Mouse (Mus musculus): Measurements from ENCODE around the gene Txlng. TPM values are rescaled to one million over a fixed set of nuclear protein-coding genes. Genes with fewer than 3 reads are reported as not detected.
"Not testable (repeated sequence)": the region's sequence is repeated elsewhere in the genome, so short reads cannot be mapped to it uniquely, and the experiment has no call there.

Txlng gene
- 10 to 100 TPM; 22.6 to 52.6 (median 32.9) TPM for total RNA-seq (2018; cell fraction: chromatin; rRNA removed)
- total RNA-seq (2018; cell fraction: cytosol; rRNA removed) = 1 to 10 TPM; 2.6 to 6.9 (median 5.5) TPM
- 10 to 100 TPM; 11.1 to 36.2 (median 20.2) TPM for total RNA-seq (2018; cell fraction: nucleus; rRNA removed)
- polyA plus RNA-seq (2018) = 4.8 to 6.2 TPM (median 5.8 TPM) in 3 replicates

DNA sequence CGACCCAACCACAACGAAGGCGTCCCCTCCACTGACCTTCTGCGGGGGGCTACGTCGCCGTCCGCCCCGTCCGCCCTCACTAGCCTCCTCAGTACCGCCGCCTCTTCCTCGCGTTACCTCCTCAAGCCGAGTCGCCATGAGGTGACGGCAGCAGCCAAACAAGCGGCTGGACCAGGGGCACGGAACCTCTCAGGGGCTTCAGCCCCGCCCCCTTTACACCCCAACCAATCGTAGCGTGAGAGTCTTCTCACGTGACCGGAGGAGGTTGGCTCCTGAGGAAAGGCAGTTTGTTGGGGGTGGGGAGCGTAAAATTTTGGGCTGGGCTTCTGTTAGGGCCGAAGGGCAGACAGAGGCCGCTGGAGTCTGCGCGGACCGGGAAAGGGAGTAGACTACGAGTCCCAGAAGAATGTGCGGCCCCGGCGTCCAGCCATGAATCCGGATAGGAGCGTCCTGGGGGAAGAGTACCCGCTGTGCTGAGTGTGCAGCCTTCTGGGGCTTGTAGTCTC, at the start of gene Txlng:
Gene Txlng, minus strand, starts transcription at position 252 of the 506 bp plus-strand sequence.
- Histone ChIP-seq H3K36me3 (ENCODE audit: inconsistent target) (no peaks in the 10 kb centered on the region), H3K79me2 (ENCODE audit: inconsistent target) (peaks cover 21% of the 10 kb centered on the region; the same call in 1 of the 2 replicates), H3K27ac (peak within 1 kb of the TSS; percentile 34; the same call in 1 of the 2 replicates), H3K4me3 (ENCODE audit: inconsistent target) (peak within 1 kb of the TSS; percentile 64)
- 18% methylated on average over 37 of the region's 37 CpGs for WGBS (ENCODE audit: missing documents)

DNA sequence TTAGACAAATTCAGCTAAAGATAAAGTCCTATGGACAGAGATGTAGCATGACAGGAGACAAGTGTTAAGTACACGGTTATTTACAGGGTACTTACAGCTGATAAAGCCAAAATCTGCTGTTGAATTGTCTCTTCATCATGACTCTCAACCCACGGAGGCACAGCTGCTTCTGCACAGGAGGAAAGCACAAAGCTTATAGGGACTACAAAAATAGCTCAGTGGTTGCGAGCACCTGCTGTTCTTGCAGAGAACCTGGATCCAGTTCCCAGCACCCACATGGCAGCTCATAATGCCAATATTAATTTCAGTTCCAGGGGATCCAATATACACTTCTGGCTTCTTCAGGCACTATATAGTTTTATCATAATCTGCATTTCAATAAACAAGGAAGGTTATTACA, 49.0 kb upstream of the Txlng start:
- Histone ChIP-seq H3K79me2 (ENCODE audit: inconsistent target) (peaks cover 3% of the 10 kb centered on the region; the same call in 1 of the 2 replicates), H3K4me3 (ENCODE audit: inconsistent target) (no peak overlapping the region), H3K27ac (no peak overlapping the region), H3K36me3 (ENCODE audit: inconsistent target) (no peaks in the 10 kb centered on the region)
- 77% methylated on average over 3 of the region's 3 CpGs for whole genome bisulfite sequencing (ENCODE audit: missing documents)

DNA sequence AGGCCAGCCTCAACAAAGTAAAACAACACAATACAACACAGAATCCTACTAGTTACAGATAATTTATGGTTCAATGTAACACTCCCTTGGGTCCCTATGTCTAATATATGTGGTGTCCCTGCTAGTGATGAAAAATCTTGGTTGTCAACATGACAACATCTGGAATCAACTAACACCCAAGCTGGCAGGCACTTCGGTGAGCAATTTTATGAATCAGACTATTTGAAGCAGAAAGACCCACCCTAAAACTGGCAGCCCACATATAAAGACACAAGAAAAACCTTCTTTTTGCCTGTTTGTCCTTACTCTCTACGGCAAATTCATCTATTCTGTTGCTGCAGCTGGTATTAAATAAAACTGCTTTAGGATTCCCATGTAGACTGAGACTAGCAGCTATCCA, 44.5 kb upstream of the Txlng start:
- no peaks in the 10 kb centered on the region for H3K79me2 ChIP-seq (ENCODE audit: inconsistent target)
- no peak overlapping the region for H3K27ac ChIP-seq
- no peaks in the 10 kb centered on the region for H3K36me3 ChIP-seq (ENCODE audit: inconsistent target)
- no peak overlapping the region for H3K4me3 ChIP-seq (ENCODE audit: inconsistent target)
- 94% methylated on average over 2 of the region's 2 CpGs for WGBS (ENCODE audit: missing documents)

DNA sequence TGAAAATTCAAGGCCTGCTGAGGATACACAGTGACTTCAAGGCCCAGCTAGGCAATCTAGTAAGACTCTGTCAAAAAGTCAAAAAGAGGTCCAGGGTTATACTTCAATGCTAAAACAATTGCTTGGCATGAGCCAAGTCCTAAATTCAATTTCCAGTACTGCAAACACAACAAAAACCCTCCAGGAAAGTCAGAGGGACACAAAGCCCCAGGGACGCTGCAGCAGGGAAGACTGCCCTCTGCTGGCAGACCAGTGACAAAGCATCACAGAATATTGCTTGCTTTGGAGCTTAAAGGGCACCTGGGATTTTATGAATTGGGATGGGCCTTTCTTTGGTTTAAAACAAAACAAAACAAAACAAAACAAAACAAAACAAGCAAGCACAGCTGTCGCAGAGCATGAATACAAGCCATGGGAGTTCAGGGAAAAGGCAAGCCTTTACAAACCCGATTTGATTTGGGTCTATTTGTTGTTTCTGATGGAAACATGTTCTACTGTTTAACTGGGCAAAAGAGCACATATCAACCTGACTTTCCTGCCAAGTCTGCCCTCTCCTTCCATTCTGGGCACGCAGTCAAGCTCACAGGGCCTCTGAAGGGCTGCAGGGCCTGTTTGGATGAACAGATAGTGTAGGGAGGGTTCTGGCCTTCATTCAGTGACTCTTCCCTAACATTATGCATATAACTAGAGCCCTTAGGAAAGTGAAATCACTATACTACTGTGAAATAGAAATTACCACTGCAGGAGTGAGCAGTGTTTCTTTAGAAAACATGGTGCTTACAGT, 42.7 kb upstream of the Txlng start:
- H3K36me3 ChIP-seq (ENCODE audit: inconsistent target) = no peaks in the 10 kb centered on the region
- no peak overlapping the region for H3K27ac ChIP-seq
- no peaks in the 10 kb centered on the region for H3K79me2 ChIP-seq (ENCODE audit: inconsistent target)
- WGBS (ENCODE audit: missing documents) = 64% methylated on average over 4 of the region's 4 CpGs
- H3K4me3 ChIP-seq (ENCODE audit: inconsistent target) = no peak overlapping the region

DNA sequence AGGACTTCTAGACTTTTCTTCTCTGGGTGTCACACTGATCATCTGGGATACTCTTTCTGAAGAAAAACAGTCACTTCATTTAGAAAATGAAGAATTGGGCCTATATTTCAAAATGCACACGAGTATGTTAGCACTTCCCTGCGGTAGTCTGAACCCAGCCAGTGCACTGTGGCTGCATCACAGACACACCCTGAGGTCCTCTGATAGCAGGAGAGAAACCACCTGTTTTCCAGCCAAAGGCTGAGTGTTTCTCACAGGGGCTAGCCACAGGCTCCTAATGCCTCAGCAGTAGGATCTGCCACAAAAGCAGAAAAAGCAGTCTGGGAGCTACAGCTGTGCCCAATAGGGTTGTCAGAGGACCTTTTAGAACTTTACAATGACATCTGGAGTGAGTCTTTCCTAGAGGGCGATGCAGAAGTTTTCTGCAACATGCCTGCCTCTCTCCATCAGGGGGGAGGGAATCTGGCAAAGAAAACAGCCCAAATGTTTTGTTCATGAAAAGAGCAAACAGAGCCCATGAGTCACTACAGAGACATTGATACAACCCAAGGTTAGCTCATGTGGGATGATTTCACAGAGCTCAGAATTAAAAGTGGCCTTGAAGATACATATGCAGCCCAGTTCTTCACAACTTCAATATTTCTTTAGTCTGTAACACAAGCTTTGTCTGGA, 39.2 kb upstream of the Txlng start:
- Histone ChIP-seq H3K4me3 (ENCODE audit: inconsistent target) (no peak overlapping the region), H3K36me3 (ENCODE audit: inconsistent target) (0 out of 2 replicates have a peak, but pooled peaks cover under 1% of the 10 kb centered on the region), H3K79me2 (ENCODE audit: inconsistent target) (no peaks in the 10 kb centered on the region), H3K27ac (no peak overlapping the region)
- 91% methylated on average over 3 of the region's 3 CpGs for WGBS (ENCODE audit: missing documents)

DNA sequence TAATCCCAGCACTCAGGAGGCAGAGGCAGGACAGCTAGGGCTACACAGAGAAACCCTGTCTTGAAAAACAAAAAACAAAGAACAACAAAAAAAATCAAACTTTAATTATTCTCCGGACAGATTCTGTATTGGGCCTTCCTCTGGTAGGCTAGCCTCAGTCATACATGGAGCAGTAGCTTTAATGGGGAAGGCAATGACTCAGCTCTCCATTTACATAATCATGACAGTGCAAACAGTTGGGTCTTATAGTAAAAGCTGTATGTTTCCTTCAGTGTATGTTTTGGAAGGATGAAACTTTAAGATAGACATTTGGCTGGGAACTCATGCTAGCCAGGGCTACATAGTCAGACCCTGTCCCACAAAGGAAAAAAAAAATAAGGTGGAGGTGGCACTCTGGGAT, 19.4 kb upstream of the Txlng start:
- WGBS (ENCODE audit: missing documents) = 50% methylated on average over 1 of the region's 1 CpGs

DNA sequence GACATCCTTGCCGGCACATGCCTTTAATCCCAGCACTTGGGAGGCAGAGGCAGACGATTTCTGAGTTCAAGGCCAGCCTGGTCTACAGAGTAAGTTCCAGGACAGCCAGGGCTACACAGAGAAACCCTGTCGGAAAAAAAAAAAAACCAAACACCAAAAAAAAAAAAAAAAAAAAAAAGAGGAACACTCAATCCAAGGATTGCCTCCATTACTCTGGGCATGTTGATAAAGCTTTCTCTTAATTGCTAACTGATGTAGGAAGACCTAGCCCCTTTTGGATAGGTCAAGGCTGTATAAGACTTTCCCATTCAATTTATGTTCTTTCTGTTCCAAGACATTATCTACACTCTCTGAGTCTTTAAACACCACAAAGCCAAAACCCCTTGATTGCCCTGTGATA, 16.3 kb upstream of the Txlng start:
- WGBS (ENCODE audit: missing documents) = no CpG with 5 or more reads among the region's 3 CpGs
- H3K36me3 ChIP-seq (ENCODE audit: inconsistent target) = no peaks in the 10 kb centered on the region
- H3K4me3 ChIP-seq (ENCODE audit: inconsistent target) = no peak overlapping the region
- H3K27ac ChIP-seq = no peak overlapping the region
- H3K79me2 ChIP-seq (ENCODE audit: inconsistent target) = no peaks in the 10 kb centered on the region

More for the DNA sequence above, 19.4 kb upstream of the Txlng start:
- no peaks in the 10 kb centered on the region for H3K79me2 ChIP-seq (ENCODE audit: inconsistent target)
- no peak overlapping the region for H3K27ac ChIP-seq
- H3K36me3 ChIP-seq (ENCODE audit: inconsistent target) = no peaks in the 10 kb centered on the region
- no peak overlapping the region for H3K4me3 ChIP-seq (ENCODE audit: inconsistent target)

DNA sequence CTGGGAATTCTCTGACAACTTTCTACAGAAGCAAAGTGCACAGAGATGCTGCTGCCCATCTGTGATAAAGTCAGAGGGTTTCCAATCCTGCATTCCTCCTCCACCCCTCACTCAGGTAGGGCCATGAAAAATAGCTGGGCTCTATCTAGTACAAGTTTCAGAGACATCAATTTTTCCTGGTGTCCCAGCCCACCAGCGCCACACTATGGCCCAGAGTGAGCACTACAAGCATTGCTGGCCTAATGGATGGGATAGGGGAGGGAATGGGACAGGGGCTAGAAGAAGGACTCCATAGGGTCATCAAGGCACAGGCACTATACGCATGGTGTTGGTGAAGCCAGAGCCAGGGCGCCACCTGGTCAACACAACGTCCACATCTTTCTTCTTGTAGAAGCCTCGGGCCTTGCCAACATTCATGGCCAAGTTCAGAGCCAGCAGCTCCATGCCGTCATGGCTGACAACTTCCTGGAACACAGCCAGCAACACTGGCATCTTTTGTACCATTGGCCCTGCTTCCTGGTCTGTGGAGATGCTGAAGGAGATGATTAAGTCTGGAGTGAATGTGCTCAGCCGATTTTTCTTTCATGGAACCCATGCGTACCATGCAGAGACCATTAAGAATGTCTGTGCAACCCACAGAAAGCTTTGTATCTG, 15.3 kb upstream of the Txlng start:
- H3K36me3 ChIP-seq (ENCODE audit: inconsistent target) = no peaks in the 10 kb centered on the region
- H3K4me3 ChIP-seq (ENCODE audit: inconsistent target) = no peak overlapping the region
- 93% methylated on average over 7 of the region's 8 CpGs for WGBS (ENCODE audit: missing documents)

DNA sequence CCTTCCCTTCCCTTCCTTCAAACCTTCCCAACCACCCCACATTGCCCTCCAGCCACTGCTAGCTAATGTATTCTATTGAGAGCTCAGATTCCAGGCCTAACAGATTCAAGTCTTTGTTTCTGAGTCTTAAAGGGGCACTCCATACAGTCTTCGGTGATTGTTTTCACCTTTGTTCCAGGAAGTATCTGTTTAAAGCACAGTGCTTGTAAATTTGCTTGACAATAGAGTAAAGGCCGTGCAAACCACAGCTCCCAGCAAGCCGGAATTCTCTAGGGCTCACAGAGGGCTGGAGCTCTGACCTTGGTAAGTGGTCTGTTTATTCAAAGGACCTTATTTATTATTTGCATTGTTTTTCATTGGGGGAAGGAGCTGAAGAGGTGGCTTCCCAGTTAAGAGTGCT, 2.8 kb upstream of the Txlng start:
- no peak overlapping the region for H3K27ac ChIP-seq
- no peaks in the 10 kb centered on the region for H3K36me3 ChIP-seq (ENCODE audit: inconsistent target)
- WGBS (ENCODE audit: missing documents) = 88% methylated on average over 3 of the region's 3 CpGs
- no peak overlapping the region for H3K4me3 ChIP-seq (ENCODE audit: inconsistent target)
- no peaks in the 10 kb centered on the region; the same call in 1 of the 2 replicates for H3K79me2 ChIP-seq (ENCODE audit: inconsistent target)

More for the DNA sequence above, 15.3 kb upstream of the Txlng start:
- H3K27ac ChIP-seq = no peak overlapping the region
- no peaks in the 10 kb centered on the region for H3K79me2 ChIP-seq (ENCODE audit: inconsistent target)

DNA sequence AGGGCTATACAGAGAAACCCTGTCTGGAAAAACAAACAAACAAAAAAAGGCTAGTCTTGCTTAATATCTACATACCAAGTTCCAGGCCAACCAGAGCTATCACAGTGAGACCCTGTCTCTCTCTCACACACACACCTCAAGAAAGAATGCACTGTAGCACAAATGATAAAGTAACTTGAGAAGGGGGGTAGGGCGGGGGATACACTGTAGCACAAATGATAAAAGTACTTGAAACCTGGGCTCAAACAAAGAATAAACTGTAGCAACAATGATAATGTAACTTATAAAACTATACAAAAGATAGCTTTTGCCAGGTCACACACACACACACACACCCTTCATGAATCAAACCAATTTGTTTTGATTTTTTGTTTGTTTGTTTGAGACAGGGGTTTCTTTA, 2.3 kb upstream of the Txlng start:
- Histone ChIP-seq H3K36me3 (ENCODE audit: inconsistent target) (no peaks in the 10 kb centered on the region), H3K4me3 (ENCODE audit: inconsistent target) (no peak overlapping the region), H3K27ac (no peak overlapping the region), H3K79me2 (ENCODE audit: inconsistent target) (peaks cover 5% of the 10 kb centered on the region; the same call in 1 of the 2 replicates)
- WGBS (ENCODE audit: missing documents) = 90% methylated on average over 1 of the region's 1 CpGs

DNA sequence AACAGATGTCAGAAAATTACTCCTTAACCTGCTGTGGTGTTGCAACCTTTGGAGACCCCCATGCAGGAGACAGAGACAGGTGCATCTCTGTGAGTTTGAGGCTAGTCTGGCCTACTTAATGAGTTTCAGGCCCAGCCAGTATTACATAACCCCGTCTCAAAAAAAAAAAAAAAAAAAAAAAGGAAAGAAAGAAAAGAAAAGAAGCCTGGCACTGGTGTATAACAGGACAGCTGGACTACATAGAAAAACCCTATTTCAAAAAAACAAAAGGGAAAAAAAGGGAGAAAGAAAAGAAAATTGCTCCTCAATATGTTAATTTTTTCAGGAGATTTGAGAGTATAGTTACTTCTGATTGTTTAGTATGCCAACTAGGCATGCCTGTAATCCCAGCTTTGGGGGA, 1.8 kb upstream of the Txlng start:
- no peak overlapping the region for H3K4me3 ChIP-seq (ENCODE audit: inconsistent target)
- no CpG with 5 or more reads among the region's 1 CpGs for WGBS (ENCODE audit: missing documents)
- no peaks in the 10 kb centered on the region for H3K36me3 ChIP-seq (ENCODE audit: inconsistent target)
- H3K27ac ChIP-seq = no peak overlapping the region
- H3K79me2 ChIP-seq (ENCODE audit: inconsistent target) = peaks cover 10% of the 10 kb centered on the region; the same call in 1 of the 2 replicates

DNA sequence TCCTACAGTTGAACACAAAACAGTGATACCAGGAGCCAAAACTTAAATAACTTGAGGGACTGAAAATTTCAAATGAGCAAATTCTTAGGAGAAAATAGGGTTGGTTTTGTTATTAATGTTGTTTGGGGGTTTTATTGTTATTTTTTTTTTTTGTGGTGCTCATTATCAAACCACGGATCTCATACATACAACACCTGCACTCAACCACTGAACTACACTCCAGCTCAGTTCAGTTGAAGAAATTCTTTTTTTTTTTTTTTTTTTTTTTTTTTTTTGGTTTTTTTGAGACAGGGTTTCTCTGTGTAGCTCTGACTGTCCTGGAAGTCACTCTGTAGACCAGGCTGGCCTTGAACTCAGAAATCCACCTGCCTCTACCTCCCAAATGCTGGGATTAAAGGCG, 1.1 kb upstream of the Txlng start:
- H3K36me3 ChIP-seq (ENCODE audit: inconsistent target); H3K27ac ChIP-seq; H3K4me3 ChIP-seq (ENCODE audit: inconsistent target): not testable (repeated sequence)
- H3K79me2 ChIP-seq (ENCODE audit: inconsistent target) = peaks cover 17% of the 10 kb centered on the region; the same call in 1 of the 2 replicates
- 75% methylated on average over 1 of the region's 2 CpGs for WGBS (ENCODE audit: missing documents)

DNA sequence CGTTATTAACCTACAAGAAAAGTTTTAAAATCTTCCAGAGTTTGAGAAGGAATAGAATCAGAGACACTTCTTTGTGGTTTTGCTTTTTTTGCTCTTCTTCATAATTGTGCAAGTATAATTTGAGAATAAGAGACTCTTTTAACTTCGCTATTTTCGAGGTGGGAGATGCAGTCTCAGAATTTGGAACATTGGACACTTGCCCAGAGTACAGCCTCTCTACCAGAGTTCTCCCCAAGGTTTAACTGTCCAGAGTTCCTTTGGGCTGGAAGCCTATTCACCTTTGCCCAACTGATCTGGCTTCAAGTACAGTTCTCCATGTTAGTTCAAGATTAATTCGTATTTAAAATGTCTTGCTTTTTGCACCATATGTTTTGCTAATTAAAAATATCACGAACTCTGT, 487 bp upstream of the Txlng start:
- no peak overlapping the region for H3K27ac ChIP-seq
- WGBS (ENCODE audit: missing documents) = 48% methylated on average over 3 of the region's 5 CpGs
- H3K79me2 ChIP-seq (ENCODE audit: inconsistent target) = peaks cover 21% of the 10 kb centered on the region; the same call in 1 of the 2 replicates
- H3K4me3 ChIP-seq (ENCODE audit: inconsistent target) = peak overlapping the region; percentile 26; the same call in 1 of the 2 replicates
- no peaks in the 10 kb centered on the region for H3K36me3 ChIP-seq (ENCODE audit: inconsistent target)

DNA sequence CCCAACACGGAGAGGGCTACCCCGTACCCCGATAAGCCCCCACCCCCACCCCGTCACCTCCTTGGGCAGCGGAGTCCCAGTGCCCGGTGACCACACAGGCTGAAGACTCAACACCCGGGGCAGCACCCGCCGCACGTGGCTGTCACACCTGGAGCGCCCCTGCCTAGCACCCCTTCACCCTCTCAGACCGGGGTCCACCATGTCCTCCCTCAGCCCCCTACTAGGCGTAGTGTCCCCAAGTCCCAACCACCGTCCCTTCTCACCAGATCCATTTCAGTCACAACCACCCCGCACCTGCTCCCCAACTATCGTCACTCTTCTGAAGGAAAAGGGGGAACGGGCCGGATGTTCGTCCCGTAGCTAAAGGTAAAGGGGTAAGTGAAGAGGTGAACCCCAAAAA, 471 bp downstream of the Txlng start:
- Histone ChIP-seq H3K4me3 (ENCODE audit: inconsistent target) (peak overlapping the region; percentile 64), H3K27ac (peak overlapping the region; percentile 34; the same call in 1 of the 2 replicates), H3K36me3 (ENCODE audit: inconsistent target) (no peaks in the 10 kb centered on the region), H3K79me2 (ENCODE audit: inconsistent target) (peaks cover 21% of the 10 kb centered on the region; the same call in 1 of the 2 replicates)
- WGBS (ENCODE audit: missing documents) = 25% methylated on average over 14 of the region's 20 CpGs
